Mouse (Mus musculus) ES-E14 (cell line): ENCODE results near the gene Gm17509.

Source experiments
- HCFC1 ChIP-seq: IDR thresholded peaks from 2 replicates; pipeline ENCODE4 v1.6.1; 2012; ENCODE audit warnings: low read length, inconsistent platforms, borderline replicate concordance; ENCODE audit not compliant: insufficient read depth
- MAFK ChIP-seq: IDR thresholded peaks from 2 replicates; pipeline ENCODE4 v1.6.1; 2014; ENCODE audit warnings: mild to moderate bottlenecking, low read depth, low read length, inconsistent platforms; ENCODE audit not compliant: insufficient read depth
- ZC3H11A ChIP-seq: IDR thresholded peaks from 2 replicates; pipeline ENCODE4 v1.6.1; 2012; ENCODE audit warnings: low read depth, mild to moderate bottlenecking, inconsistent platforms, low read length, borderline replicate concordance

GRCm38 (mm10) chr13:117237111-117237510 lies 16.2 kb upstream of the Gm17509 start:
- TF ChIP-seq MAFK (no peak), ZC3H11A (no peak), HCFC1 (no peak)
